Mouse (Mus musculus) CD4-positive helper T cell, adult 2 months (primary cell): ENCODE results near the gene Tgfb3.

Experiments used
- DNase-seq: peaks from one replicate; pipeline ENCODE4 v3.0.0-alpha.2; 2012; ENCODE audit warnings: low read depth, missing footprints, low spot score

Gene Tgfb3

GRCm38 (mm10) chr12:86079202-86079667, 394 bp upstream of the Tgfb3 start:
- DNase-seq = peak; percentile 85

- DNase-seq = no peak
These were observed 677 bp downstream of the Tgfb3 start for GRCm38 (mm10) chr12:86078176-86078552.

- no peak for DNase-seq
These were observed 1.1 kb downstream of the Tgfb3 start for GRCm38 (mm10) chr12:86077736-86078135.

GRCm38 (mm10) chr12:86077322-86077721, 1.5 kb downstream of the Tgfb3 start:
- DNase-seq = no peak

- DNase-seq = no peak
These were observed 2.4 kb downstream of the Tgfb3 start for GRCm38 (mm10) chr12:86076321-86076901.

- DNase-seq = no peak
These were observed 3.5 kb downstream of the Tgfb3 start for GRCm38 (mm10) chr12:86075358-86075757.

GRCm38 (mm10) chr12:86074681-86075080, 4.2 kb downstream of the Tgfb3 start:
- no peak for DNase-seq

GRCm38 (mm10) chr12:86071432-86071831, 7.4 kb downstream of the Tgfb3 start:
- DNase-seq = no peak

- DNase-seq = no peak
These were observed 14.0 kb downstream of the Tgfb3 start for GRCm38 (mm10) chr12:86064796-86065195.

GRCm38 (mm10) chr12:86059341-86059740, 19.5 kb downstream of the Tgfb3 start:
- no peak for DNase-seq

GRCm38 (mm10) chr12:86057516-86057915, 21.3 kb downstream of the Tgfb3 start:
- no peak for DNase-seq

GRCm38 (mm10) chr12:86056976-86057375, 21.9 kb downstream of the Tgfb3 start:
- no peak for DNase-seq

GRCm38 (mm10) chr12:86055306-86055705, 23.5 kb downstream of the Tgfb3 start:
- DNase-seq = no peak

GRCm38 (mm10) chr12:86051477-86051876, 27.4 kb downstream of the Tgfb3 start:
- DNase-seq = no peak

GRCm38 (mm10) chr12:86049813-86050212, 29.0 kb downstream of the Tgfb3 start:
- DNase-seq = no peak

- DNase-seq = peak; percentile 56
These were observed 31.5 kb downstream of the Tgfb3 start for GRCm38 (mm10) chr12:86047376-86047775.

GRCm38 (mm10) chr12:86046776-86047175, 32.1 kb downstream of the Tgfb3 start:
- peak; percentile 14 for DNase-seq

- DNase-seq = peak; percentile 69
These were observed 32.7 kb downstream of the Tgfb3 start for GRCm38 (mm10) chr12:86046141-86046540.

GRCm38 (mm10) chr12:86039751-86040150, 39.1 kb downstream of the Tgfb3 start:
- no peak for DNase-seq

- DNase-seq = no peak
These were observed 39.8 kb downstream of the Tgfb3 start for GRCm38 (mm10) chr12:86039078-86039477.

GRCm38 (mm10) chr12:86037235-86037921, 41.5 kb downstream of the Tgfb3 start:
- DNase-seq = no peak

- no peak for DNase-seq
These were observed 42.3 kb downstream of the Tgfb3 start for GRCm38 (mm10) chr12:86036368-86037166.

GRCm38 (mm10) chr12:86035586-86035985, 43.3 kb downstream of the Tgfb3 start:
- DNase-seq = no peak
